Comparison of ENCODE assay signal across 9 mouse cellular contexts in the genomic region with DNA sequence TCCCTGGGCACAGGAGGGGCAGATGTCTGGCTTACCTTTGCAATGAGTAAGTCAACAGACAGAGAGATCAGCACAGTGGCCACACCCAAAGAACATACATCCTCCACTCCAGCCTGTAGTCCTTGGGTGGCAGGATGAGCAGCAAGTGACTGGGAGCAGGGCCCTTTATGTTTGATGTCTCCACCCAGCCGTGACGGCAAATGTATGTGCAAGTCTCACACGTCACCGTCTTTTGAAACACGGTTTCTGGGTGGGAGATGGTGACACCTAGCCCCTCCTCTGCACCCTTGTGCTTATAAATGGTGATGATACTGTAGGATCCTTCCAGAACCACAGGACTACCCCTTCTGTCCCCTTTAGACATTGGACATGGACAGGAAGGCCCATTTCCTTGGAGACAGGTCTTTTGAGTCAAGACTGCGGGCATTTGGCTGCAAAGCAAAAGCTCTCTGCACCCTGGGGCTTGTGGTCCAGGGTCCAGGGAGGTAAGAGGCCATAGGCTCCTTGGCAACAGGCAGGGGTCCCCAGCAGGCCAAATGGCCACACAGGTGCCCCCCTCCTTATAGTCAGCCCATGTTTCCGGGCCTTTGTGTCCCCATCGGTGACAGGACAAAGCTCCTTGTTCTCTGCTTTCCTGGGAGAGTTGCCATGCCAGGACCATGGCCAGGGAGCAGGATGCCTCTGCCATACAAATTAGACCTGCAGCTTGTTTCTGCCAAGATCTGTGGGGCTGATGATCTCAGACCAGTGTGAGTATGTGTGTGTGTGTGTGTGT. TPM values are rescaled to one million over a fixed set of nuclear protein-coding genes. Genes with fewer than 3 reads are reported as not detected.
A peak's percentile ranks its signal among the peaks of the same experiment; 100 is the strongest.
DNase-seq lines count a peak whose midpoint lies in the region; ATAC-seq and TF ChIP-seq lines count a peak whose summit lies in the region.
"Had no signal": no experiment of that assay in that cellular context is flagged by ENCODE, and none has a peak within 500 bp of the region (broad histone marks: within the 10 kb centered on the region; RNA-seq: fewer than 3 reads in every experiment).

No protein-coding gene starts in this region.

- H3K4me3 ChIP-seq in midbrain, embryonic 14.5 days (replicated peaks; ENCODE audit: low read depth, low read length): no peak overlapping the region

- peak; percentile 66 for ATAC-seq in midbrain, embryonic 14.5 days (ENCODE audit: low FRiP score, low TSS enrichment)

- TF ChIP-seq CTCF in brain, embryonic 14.5 days (IDR thresholded peaks at IDR 0.05; ENCODE audit: borderline replicate concordance, extremely low read depth, insufficient read depth, insufficient read length): no peak

- no peak overlapping the region for H3K4me2 ChIP-seq in midbrain, embryonic 14.5 days (ENCODE audit: low read length)
- H3K4me2 ChIP-seq: lung, embryonic 14.5 days had no signal

- no peaks in the 10 kb centered on the region for H3K9me3 ChIP-seq in midbrain, embryonic 14.5 days (ENCODE audit: control insufficient read depth, low read length)

- TF ChIP-seq POLR2A in brain, embryonic 14.5 days (IDR thresholded peaks at IDR 0.05; ENCODE audit: borderline replicate concordance, extremely low read depth, insufficient read depth, insufficient read length, poor library complexity, severe bottlenecking): no peak

- 57% methylated on average over 8 of the region's 8 CpGs for WGBS in midbrain, embryonic 14.5 days

- H3K36me3 ChIP-seq in midbrain, embryonic 14.5 days (ENCODE audit: control insufficient read depth, insufficient read depth, low read length): no peaks in the 10 kb centered on the region

- H3K27ac ChIP-seq in midbrain, embryonic 14.5 days (replicated peaks; ENCODE audit: low read depth, low read length): peak overlapping the region; percentile 55

- DNase-seq in brain, embryonic 14.5 days (ENCODE audit: low read depth): peak; percentile 96
- peak; percentile 92 for DNase-seq in cerebellum, adult 9-10 months
- peak; percentile 87 for DNase-seq in layer of hippocampus, adult 11-12 months (ENCODE audit: low spot score)
- peak; percentile 77 for DNase-seq in midbrain, embryonic 14.5 days
- no peak for DNase-seq in spleen, postnatal 10 days (ENCODE audit: low spot score in 2 of 2)
- no peak for DNase-seq in lung, postnatal 10 days
- no peak for DNase-seq in spleen, postnatal 14 days (ENCODE audit: low spot score in 2 of 2)
- DNase-seq: gastrocnemius, postnatal 36 days; lung, embryonic 14.5 days had no signal

- no peak overlapping the region for H3K9ac ChIP-seq in midbrain, embryonic 14.5 days (replicated peaks; ENCODE audit: low read length)
- H3K9ac ChIP-seq: lung, embryonic 14.5 days had no signal

- H3K4me1 ChIP-seq in midbrain, embryonic 14.5 days (ENCODE audit: control insufficient read depth, insufficient read depth, low read length): peaks cover 4% of the 10 kb centered on the region; the same call in 1 of the 2 replicates

- no peaks in the 10 kb centered on the region for H3K27me3 ChIP-seq in midbrain, embryonic 14.5 days (ENCODE audit: control insufficient read depth, insufficient read depth, low read length)

RNA-seq across cellular contexts. Expression of gene Aldh1l1, which starts 48.7 kb away (rescaled TPM):
- 20.4 and 33.6 TPM in 2 replicates for polyA plus RNA-seq in brain, embryonic 14.5 days (2012; rRNA removed)
- polyA plus RNA-seq in midbrain, embryonic 14.5 days (2014; fragmentation: Nextera tagmentation; extraction: Ambion mirVana): 44.5 and 51.9 TPM in 2 replicates

Comparison
In these comparisons a context has a peak if more than half of its experiments do, and no peak if none do; other contexts are left out.
1. DNase-seq: peak in brain, embryonic 14.5 days (single experiment), cerebellum, adult 9-10 months (single experiment), layer of hippocampus, adult 11-12 months (single experiment) and midbrain, embryonic 14.5 days (single experiment); none in spleen, postnatal 10 days (0 of 2), lung, postnatal 10 days (single experiment) and spleen, postnatal 14 days (0 of 2).